Comparison of ENCODE assay signal across 9 mouse cellular contexts in the genomic region with DNA sequence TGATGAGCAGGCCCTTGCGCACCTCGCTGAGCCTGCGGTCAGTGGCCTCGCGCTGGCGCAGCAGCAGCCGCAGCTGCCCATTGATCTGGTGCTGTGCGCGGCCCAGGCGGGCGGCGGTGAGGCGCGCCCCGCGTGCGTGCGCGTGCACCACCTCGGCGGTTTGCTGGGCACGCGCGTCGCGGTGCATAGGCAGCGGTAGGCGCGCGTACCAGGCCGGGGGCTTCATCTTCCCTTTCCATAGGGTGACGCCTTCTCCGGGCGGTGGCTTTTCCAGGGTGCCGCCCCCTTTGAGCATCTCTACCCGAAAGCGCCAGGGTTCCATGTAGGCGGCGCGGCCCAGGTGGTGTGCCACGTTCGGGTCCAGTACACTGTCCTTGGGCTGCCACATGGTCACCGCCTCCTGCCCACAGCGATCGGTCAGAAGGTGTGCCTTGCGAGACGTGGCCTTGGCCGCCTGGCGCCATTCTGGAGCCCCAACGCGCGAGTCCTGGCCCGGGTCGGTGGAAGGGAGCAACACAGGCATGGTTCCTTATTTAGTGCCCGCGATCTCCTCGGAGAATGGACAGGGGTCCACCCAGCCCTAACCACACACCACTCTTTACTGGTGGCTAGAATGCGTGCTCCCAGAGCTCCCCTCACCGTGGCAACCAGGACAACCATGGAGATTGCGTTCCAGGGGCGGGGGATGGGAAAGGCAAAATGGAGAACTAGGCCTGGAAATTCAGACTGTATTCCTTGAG. TPM values are rescaled to one million over a fixed set of nuclear protein-coding genes. Genes with fewer than 3 reads are reported as not detected.
DNase-seq lines count a peak whose midpoint lies in the region; ATAC-seq lines count a peak whose summit lies in the region.
"Had no signal": no experiment of that assay in that cellular context is flagged by ENCODE, and none has a peak within 500 bp of the region (broad histone marks: within the 10 kb centered on the region; RNA-seq: fewer than 3 reads in every experiment).

Ccdc105 (minus strand) TSS at position 614 of the 740 bp plus-strand sequence.

- peaks cover 15% of the 10 kb centered on the region for H3K27me3 ChIP-seq in kidney, embryonic 15.5 days
- H3K27me3 ChIP-seq in heart, embryonic 10.5 days (ENCODE audit: insufficient read depth, poor library complexity, severe bottlenecking) = peaks cover 24% of the 10 kb centered on the region
- H3K27me3 ChIP-seq in liver, embryonic 13.5 days = peaks cover 29% of the 10 kb centered on the region

- peaks cover 12% of the 10 kb centered on the region for H3K4me1 ChIP-seq in kidney, embryonic 15.5 days
- peaks cover 5% of the 10 kb centered on the region; the same call in 1 of the 2 replicates for H3K4me1 ChIP-seq in heart, embryonic 10.5 days
- no peaks in the 10 kb centered on the region for H3K4me1 ChIP-seq in liver, embryonic 13.5 days (replicated peaks)

- H3K9ac ChIP-seq in kidney, embryonic 15.5 days = peak within 1 kb of the TSS; percentile 59
- no peak within 1 kb of the TSS for H3K9ac ChIP-seq in liver, embryonic 13.5 days

- H3K4me3 ChIP-seq in kidney, embryonic 15.5 days (replicated peaks) = peak within 1 kb of the TSS; percentile 63
- H3K4me3 ChIP-seq in heart, embryonic 10.5 days = peak within 1 kb of the TSS; percentile 70
- H3K4me3 ChIP-seq in liver, embryonic 13.5 days (replicated peaks) = peak within 1 kb of the TSS; percentile 44
- H3K4me3 ChIP-seq: myocyte had no signal

- WGBS in kidney, embryonic 15.5 days = 1% methylated on average over 61 of the region's 61 CpGs
- 1% methylated on average over 60 of the region's 61 CpGs for WGBS in heart, embryonic 10.5 days
- 2% methylated on average over 61 of the region's 61 CpGs for WGBS in liver, embryonic 13.5 days (ENCODE audit: insufficient replicate concordance)

- no peaks in the 10 kb centered on the region for H3K9me3 ChIP-seq in kidney, embryonic 15.5 days (replicated peaks)
- H3K9me3 ChIP-seq in heart, embryonic 10.5 days = no peaks in the 10 kb centered on the region
- no peaks in the 10 kb centered on the region for H3K9me3 ChIP-seq in liver, embryonic 13.5 days (replicated peaks)

- no peak for DNase-seq in kidney, adult 8-10 months
- DNase-seq in embryo, embryonic 11.5 days (ENCODE audit: low read depth, low spot score) = peak; percentile 76
- peak; percentile 85 for DNase-seq in heart, embryonic 10.5 days (ENCODE audit: low spot score)
- DNase-seq in layer of hippocampus, adult 11-12 months (ENCODE audit: low spot score) = peak; percentile 77
- no peak for DNase-seq in liver, embryonic 13.5 days
- peak; percentile 54 for DNase-seq in ovary, postnatal 14 days (ENCODE audit: low spot score)
- DNase-seq in thymus, postnatal 36 days = no peak

- peak; percentile 96 for ATAC-seq in kidney, embryonic 15.5 days (replicated peaks; ENCODE audit: low FRiP score)
- 0 out of 2 replicates have a peak, but pooled peaks have one; percentile 41 for ATAC-seq in liver, embryonic 13.5 days (ENCODE audit: low read depth)

- H3K4me2 ChIP-seq in kidney, embryonic 15.5 days = peak within 1 kb of the TSS; percentile 92
- H3K4me2 ChIP-seq in liver, embryonic 13.5 days = peak within 1 kb of the TSS; percentile 59

- H3K27ac ChIP-seq in kidney, embryonic 15.5 days = 0 out of 2 replicates have a peak within 1 kb of the TSS, but pooled peaks have one; percentile 18
- H3K27ac ChIP-seq in heart, embryonic 10.5 days = peak within 1 kb of the TSS; percentile 81
- H3K27ac ChIP-seq in liver, embryonic 13.5 days = no peak within 1 kb of the TSS

- H3K36me3 ChIP-seq in kidney, embryonic 15.5 days = no peaks in the 10 kb centered on the region
- H3K36me3 ChIP-seq in heart, embryonic 10.5 days = no peaks in the 10 kb centered on the region
- no peaks in the 10 kb centered on the region for H3K36me3 ChIP-seq in liver, embryonic 13.5 days

RNA-seq across cellular contexts. Expression of gene Ccdc105, which starts in this region (rescaled TPM):
- polyA plus RNA-seq in kidney, embryonic 15.5 days (2015; fragmentation: Nextera tagmentation; extraction: Ambion mirVana) = not detected in 2 replicates
- not detected in 2 replicates for polyA plus RNA-seq in heart, embryonic 10.5 days (2016; fragmentation: Nextera tagmentation; extraction: Ambion mirVana)
- polyA plus RNA-seq in liver, embryonic 13.5 days (2015; fragmentation: Nextera tagmentation; extraction: Ambion mirVana) = not detected in 2 replicates
- polyA plus RNA-seq: myocyte had no signal

Comparison
In these comparisons a context has a peak if more than half of its experiments do, and no peak if none do; other contexts are left out.
1. Peak in ATAC-seq, H3K4me3 ChIP-seq, H3K27ac ChIP-seq, H3K9ac ChIP-seq and H3K4me2 ChIP-seq in kidney, embryonic 15.5 days; RNA of the gene not detected or under 1 TPM.
2. Peak in DNase-seq, H3K4me3 ChIP-seq and H3K27ac ChIP-seq in heart, embryonic 10.5 days; RNA of the gene not detected or under 1 TPM.
3. Peak in ATAC-seq, H3K4me3 ChIP-seq and H3K4me2 ChIP-seq in liver, embryonic 13.5 days; RNA of the gene not detected or under 1 TPM.
4. DNase-seq: peak in embryo, embryonic 11.5 days (single experiment), layer of hippocampus, adult 11-12 months (single experiment) and ovary, postnatal 14 days (single experiment); none in kidney, adult 8-10 months (0 of 2), liver, embryonic 13.5 days (single experiment) and thymus, postnatal 36 days (0 of 2).
5. Peak in every context shown above with its lines, with median percentiles within 50 percentile points of each other: H3K4me3 ChIP-seq.